Mouse (Mus musculus) CD4-positive, CD25-positive, alpha-beta regulatory T cell, adult 4 months (primary cell): ENCODE data around the gene Bicral. TPM values are rescaled to one million over a fixed set of nuclear protein-coding genes. Genes with fewer than 3 reads are reported as not detected.

Experiments used
- ATAC-seq: one replicate; pipeline ENCODE4 v1.8.0; 2017
- polyA plus RNA-seq, 2 experiments: library from polyadenylated mRNA; unstranded; fragments of 100-300 nt; shearing (Covaris generic); gene quantifications; one replicate each; pipeline ENCODE4 v1.2.1; 2017

Bicral gene
- polyA plus RNA-seq = 10 to 100 TPM; 10.8 to 11.9 TPM

DNA sequence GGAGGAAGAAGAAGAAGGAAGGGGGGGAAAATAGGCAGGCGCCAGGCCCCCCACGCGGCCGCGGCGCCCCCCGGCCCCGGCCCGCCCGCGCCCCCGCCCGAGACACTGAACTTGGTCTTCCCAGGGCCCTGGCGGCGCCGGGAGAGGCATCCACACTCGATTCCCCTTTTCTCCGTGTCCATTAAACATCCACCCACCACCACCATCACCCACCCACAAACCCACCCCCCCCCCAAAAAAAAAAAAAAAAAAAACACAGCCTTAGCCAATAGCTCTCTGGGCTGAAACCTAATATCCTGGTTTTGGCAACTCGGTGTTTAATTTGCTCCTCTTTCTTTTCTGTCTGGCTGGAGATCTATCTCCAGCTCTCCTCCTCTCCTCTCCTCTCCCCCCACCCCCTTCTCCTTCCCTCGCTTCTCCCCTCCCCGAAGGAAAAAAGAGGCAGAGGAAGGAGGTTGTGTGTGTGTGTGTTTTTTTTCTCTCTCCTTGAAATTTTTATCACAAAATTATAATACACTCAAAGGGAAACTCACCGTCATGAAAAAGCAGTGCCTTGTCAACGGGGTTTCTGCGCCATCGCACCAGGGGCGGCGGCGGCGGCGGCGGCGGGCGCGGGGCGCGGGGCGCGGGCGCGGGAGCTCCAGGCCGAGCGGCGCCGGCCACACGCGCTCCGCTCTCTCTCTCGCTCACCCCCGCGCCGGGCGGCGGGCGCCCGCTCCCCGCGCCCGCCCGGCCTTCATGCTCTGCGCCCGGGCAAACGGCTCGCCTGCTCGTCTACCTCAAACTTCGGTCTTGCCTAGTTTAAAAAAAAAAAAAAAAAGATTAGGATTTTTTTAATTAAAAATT, at the start of gene Bicral:
TSS of gene Bicral (minus strand) at position 580 of the 846 bp plus-strand sequence.
- ATAC-seq = peak; percentile 26

GRCm38 (mm10) chr17:46903876-46904490, 45.7 kb upstream of the Bicral start:
- peak; percentile 89 for ATAC-seq

- ATAC-seq = no peak
Measured at GRCm38 (mm10) chr17:46900941-46901340, 42.7 kb upstream of the Bicral start.

GRCm38 (mm10) chr17:46897221-46897950, 39.1 kb upstream of the Bicral start:
- ATAC-seq = no peak

DNA sequence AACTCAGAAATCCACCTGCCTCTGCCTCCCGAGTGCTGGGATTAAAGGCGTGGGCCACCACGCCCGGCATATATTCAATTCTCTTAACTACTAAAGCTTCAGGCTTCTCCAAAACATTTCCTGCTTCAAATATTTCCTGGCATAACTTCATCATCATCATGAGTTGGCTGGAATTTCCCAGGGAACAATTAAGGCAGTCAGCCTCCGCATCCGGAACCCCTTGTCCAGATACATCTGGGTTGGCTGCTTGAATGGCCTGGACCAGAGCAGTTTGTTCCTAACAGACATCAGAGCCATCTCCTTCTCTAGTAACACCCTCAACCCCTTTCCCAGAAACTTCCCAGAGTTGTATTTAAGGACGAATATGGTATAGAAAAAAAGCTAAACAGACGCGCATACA, 37.1 kb upstream of the Bicral start:
- ATAC-seq = no peak

GRCm38 (mm10) chr17:46890843-46891594, 32.7 kb upstream of the Bicral start:
- ATAC-seq = peak; percentile 17

GRCm38 (mm10) chr17:46890116-46890815, 32.0 kb upstream of the Bicral start, which contains the start of gene Tbcc:
Gene Tbcc, plus strand, starts transcription at chr17:46890684.
- peak; percentile 92 for ATAC-seq

- ATAC-seq = peak; percentile 11
Measured at GRCm38 (mm10) chr17:46889450-46890084, 31.3 kb upstream of the Bicral start.

DNA sequence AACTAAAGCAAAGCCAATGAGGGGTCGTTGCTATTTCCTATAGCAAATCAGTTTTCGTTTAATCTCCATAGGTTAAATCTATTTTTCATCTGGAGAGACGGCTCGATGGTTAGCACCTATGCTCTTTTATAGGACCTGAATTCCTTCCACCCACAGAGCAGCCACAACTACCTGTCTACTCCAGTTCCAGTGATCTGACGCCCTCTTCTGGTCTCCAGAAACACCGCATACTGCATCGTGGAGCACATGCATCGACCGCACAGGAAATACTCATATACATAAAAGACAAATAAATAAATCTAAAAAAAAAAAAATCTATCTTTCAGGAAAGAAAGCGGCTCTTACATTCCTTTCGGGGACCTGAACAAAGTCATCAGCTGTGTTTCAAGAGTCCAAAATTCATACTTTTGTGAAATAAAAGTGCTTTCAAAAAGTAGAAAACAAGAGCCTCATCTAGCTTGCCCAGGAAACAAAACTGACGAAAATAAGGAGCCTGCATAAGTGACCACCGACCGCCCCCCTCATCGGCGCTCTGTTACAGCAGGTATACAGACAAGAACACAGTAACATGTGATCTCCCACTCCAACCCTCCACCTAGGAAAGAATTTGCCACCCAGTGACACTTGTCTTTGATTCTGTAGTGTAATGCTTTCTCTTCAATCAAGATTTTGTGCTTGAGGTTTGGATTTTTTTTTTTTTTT, 30.4 kb upstream of the Bicral start:
- ATAC-seq = peak; percentile 18

DNA sequence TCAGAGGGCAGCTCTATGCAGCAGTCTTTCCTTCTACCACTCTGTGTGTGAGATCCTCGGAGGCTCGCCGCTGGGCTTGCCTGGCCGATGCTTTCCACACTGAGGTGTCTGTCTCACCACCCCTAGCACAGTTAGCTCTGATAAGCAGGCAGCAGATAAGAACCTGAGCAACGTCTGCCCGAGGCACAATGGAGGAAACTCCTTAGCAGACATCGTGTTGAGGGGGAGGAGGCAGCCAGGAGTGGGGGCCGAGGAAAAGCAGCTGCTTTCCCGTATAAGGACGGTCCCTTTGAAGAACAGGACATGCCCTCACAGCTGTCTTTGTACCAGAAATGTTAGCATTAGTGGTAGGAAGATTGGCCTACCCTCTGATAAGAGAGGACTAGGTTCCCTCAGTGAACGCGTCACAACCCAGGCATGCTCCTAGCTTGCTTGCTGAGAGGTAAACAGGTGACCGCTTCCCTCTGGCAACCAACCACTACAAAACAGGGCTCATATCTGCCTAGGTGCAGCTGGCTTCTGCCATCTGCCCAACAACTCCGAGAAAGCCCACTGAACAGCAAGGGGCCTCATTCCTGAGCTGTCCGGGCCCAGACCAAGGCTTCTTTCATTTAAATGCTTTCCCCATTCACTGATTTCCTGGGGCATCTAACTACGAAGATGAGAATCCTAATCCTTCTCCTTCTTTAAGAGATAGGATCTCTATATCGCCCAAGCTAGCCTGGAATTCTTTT, 27.8 kb upstream of the Bicral start:
- ATAC-seq = no peak

- ATAC-seq = no peak
Measured at GRCm38 (mm10) chr17:46885218-46885909, 27.1 kb upstream of the Bicral start.

- no peak for ATAC-seq
Measured at GRCm38 (mm10) chr17:46884766-46885165, 26.5 kb upstream of the Bicral start.

- no peak for ATAC-seq
Measured at GRCm38 (mm10) chr17:46883107-46883506, 24.8 kb upstream of the Bicral start.

DNA sequence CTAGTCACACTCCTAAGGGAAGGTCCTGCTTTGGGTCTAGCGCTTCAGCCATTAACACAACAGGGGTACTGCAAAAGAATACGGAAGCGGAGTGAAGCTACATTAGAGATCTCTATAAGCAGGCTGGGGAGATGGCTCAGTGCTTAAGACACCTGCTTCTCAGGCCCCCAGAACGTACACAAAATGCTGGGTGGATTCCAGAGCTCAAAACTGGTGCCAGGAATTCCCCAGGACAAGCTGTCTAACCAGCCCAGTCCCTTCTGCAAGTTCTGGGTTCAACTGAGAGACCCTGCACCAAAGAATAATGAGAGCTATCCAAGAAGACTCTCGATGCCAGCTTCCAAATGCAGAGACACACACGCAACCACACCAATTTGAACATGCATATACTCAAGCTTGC, 23.4 kb upstream of the Bicral start:
- ATAC-seq = no peak

- no peak for ATAC-seq
Measured at GRCm38 (mm10) chr17:46880322-46880721, 22.0 kb upstream of the Bicral start.

- ATAC-seq = peak; percentile 87
Measured at GRCm38 (mm10) chr17:46879841-46880311, 21.6 kb upstream of the Bicral start.

DNA sequence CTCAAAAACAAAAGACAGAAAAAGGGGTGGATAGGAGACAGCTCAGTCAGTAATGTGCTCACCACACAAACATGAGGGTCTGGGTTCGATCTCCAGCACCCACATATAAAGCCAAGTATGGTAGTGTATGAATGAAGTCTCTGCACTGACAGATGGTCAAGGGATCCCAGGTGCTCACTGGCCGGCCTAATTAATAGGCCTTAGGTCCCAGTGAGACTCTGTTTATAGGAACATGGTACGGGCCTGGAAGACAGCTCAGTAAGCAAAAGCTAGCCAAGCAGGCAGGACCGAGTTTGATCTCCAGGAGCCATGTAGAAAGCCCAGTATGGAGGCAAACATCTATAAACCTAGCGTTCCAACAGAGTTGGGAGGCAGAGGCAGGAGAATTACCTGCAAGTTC, 18.8 kb upstream of the Bicral start:
- no peak for ATAC-seq

DNA sequence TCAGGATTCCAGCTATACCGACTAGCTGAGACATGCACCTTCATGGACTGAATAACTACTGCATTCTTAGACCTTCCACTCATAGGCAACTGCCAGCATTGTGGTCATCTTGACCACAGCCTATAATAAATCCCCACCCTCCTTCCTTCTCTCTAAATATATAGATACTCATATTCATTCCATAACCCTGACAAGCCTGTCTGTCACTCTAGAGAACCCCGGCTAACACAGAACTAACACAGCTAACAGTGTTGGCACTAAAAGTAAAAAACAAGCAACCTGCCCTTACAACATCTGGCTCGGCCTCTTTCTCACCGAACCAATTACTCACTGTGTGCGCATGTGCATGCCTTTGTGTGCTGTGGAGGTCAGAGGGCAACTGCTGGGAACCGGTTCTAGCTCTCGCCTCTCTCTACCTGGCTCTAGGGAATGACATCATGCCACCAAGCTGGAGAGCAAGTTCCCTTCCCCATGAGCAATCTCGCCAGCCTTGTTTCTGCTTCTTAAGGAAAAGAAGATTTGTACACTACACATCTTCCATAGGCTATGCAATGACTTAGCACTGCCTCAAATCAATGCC, 18.2 kb upstream of the Bicral start:
- no peak for ATAC-seq

DNA sequence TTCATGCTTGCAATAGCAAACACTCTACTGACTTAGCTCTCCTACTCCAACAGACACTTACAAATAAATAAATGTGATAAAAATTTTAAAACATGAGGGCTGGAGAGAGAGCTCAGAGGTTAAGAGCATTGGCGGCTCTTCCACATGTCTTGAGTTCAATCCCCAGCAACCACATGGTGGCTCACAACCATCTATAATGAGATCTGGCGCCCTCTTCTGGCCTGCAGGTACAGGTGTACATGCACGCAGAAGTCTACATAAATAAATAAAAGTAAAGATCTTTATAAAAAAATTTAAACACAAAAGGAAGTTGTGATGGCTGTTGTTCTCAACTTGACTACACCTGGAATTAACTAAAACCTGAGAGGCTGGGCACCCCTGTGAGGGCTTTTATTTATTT, 17.3 kb upstream of the Bicral start:
- ATAC-seq = no peak
